Mouse (Mus musculus): ENCODE results near the gene Cpvl. TPM values are rescaled to one million over a fixed set of nuclear protein-coding genes. Genes with fewer than 3 reads are reported as not detected.

Gene Cpvl
- polyA plus RNA-seq, 1 experiment from 2014 or later = not detected

DNA sequence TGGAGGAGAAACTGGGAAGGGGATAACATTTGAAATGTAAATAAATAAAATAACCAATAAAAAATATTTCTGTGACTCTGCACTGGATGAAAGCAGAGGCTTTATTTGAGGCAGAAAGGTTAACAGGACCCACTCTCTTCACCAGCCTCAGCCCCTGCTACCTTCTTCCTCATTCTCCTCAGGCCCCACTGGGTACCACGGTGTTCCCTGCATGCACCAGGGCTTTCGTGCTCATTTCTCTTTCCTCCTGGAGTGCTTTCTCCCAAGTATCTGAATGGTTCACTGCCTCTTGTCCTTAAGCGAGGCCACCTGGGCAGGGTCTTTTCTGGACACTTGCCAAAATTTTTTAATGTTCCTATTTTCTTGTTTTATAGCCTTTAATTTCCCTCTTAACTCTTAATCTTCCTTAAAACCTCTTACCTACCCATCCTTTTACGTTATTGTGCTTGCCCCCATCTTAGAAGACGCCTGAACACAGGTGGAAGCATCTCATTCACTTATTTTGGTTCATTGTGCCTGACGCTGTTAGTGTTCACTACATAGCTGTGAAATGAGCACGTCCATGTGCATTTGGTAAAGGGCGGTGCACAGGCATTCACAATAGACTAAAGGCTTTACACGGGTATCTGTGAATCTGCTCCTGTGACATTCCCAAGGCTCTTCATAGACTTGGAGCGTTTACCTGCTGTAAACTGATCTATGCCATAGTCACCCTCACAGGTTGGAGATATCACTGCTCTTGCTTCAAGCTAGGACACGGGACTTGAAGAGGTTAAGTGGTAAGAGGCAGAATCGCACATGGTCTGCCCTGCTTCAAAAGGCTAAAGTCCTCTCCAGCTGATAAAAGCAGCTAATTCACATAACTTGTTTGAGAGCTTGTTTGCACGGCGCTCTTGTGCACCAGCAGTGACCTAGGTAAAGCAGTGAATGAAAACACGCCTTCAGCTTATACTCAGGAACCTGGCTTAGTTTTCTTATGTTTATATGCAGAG is 41.0 kb downstream of the Cpvl start:
- no peaks in the 10 kb centered on the region for H3K36me3 ChIP-seq (ENCODE audit: control insufficient read depth, insufficient read depth, low read length)
- H3K4me1 ChIP-seq (ENCODE audit: control insufficient read depth, insufficient read depth, low read length) = peaks cover 4% of the 10 kb centered on the region; the same call in 1 of the 2 replicates
- ATAC-seq (no peak), DNase-seq (ENCODE audit: low spot score) (no peak)
- no peak overlapping the region for H3K27ac ChIP-seq (ENCODE audit: low read depth, low read length)
- H3K4me2 ChIP-seq (ENCODE audit: low read length) = no peak overlapping the region
- no peaks in the 10 kb centered on the region for H3K9me3 ChIP-seq (replicated peaks; ENCODE audit: control insufficient read depth, low read length)
- no peaks in the 10 kb centered on the region for H3K27me3 ChIP-seq (replicated peaks; ENCODE audit: control insufficient read depth, insufficient read depth, low read length)
- no peak overlapping the region for H3K4me3 ChIP-seq (ENCODE audit: low read depth, low read length)
- 81% methylated on average over 15 of the region's 15 CpGs for WGBS
- no peak overlapping the region for H3K9ac ChIP-seq (ENCODE audit: low read length)

DNA sequence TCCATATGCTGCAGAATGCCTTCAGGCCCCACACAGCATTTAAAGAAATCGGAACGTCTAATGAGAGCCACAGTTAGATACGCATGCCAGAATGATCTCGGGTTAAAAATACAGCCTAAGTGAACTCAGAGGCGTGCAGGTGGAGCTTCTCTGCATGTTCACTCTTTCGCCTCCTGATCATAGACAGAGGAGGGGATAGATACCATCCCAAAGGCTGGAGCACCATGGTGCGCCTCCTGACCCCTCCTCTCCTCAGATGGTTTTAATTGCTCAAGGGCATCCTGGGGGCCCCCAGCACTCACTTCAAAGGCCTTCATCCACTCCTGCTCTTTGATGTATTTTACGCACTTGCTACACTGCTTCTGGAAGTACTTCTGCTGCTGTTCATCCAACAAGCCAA is 46.9 kb downstream of the Cpvl start:
- DNase-seq (ENCODE audit: low spot score) = no peak
- WGBS = 63% methylated on average over 8 of the region's 8 CpGs
- no peaks in the 10 kb centered on the region for H3K9me3 ChIP-seq (replicated peaks; ENCODE audit: control insufficient read depth, low read length)
- H3K4me1 ChIP-seq (ENCODE audit: control insufficient read depth, insufficient read depth, low read length) = no peaks in the 10 kb centered on the region
- H3K4me3 ChIP-seq (ENCODE audit: low read depth, low read length) = no peak overlapping the region
- H3K27me3 ChIP-seq (replicated peaks; ENCODE audit: control insufficient read depth, insufficient read depth, low read length) = no peaks in the 10 kb centered on the region
- no peak overlapping the region for H3K27ac ChIP-seq (ENCODE audit: low read depth, low read length)
- no peaks in the 10 kb centered on the region for H3K36me3 ChIP-seq (ENCODE audit: control insufficient read depth, insufficient read depth, low read length)
- H3K4me2 ChIP-seq (ENCODE audit: low read length) = no peak overlapping the region
- no peak for ATAC-seq
- no peak overlapping the region for H3K9ac ChIP-seq (ENCODE audit: low read length)

DNA sequence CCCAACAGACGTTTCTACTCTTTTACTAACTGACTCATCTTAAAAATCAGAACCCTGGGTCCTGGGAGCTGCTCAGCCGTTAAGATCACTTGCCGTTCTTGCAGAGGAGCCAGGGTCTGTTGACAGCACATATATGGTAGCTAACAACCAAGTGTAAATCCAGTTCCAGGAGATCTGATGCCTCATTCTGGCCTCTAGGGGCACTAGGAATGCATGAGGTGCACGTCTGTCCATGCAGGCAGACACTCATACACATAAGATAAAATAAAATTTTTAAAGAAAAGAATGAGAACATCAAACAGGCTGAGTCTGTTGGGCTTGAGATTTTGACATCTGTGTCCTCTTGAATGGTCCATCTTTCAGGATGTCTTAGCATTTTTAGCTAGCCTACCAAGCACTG is 48.6 kb downstream of the Cpvl start:
- no peaks in the 10 kb centered on the region for H3K36me3 ChIP-seq (ENCODE audit: control insufficient read depth, insufficient read depth, low read length)
- ATAC-seq = no peak

DNA sequence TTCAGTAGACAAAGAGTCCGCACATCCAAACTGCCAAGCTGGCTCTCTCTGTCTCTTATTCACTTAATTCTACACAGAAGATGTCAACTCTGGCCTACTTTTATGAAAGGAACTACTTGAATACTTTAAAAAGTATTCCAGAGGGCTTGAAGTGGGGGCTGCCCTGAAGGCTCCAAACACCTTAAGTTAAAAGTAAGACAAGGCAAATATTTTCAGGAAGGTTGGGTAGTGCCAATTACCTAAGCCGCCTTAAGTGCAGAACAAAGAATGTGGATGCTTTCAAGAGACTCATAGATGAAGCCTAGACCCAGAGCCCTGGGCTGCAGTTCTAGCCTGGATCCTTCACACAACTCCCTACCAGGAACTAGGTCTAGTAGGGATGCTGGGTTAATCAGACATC is 52.3 kb downstream of the Cpvl start:
- Histone ChIP-seq H3K4me1 (ENCODE audit: control insufficient read depth, insufficient read depth, low read length) (no peaks in the 10 kb centered on the region), H3K4me3 (ENCODE audit: low read depth, low read length) (no peak overlapping the region), H3K27ac (ENCODE audit: low read depth, low read length) (no peak overlapping the region), H3K9me3 (replicated peaks; ENCODE audit: control insufficient read depth, low read length) (no peaks in the 10 kb centered on the region), H3K27me3 (replicated peaks; ENCODE audit: control insufficient read depth, insufficient read depth, low read length) (no peaks in the 10 kb centered on the region), H3K36me3 (ENCODE audit: control insufficient read depth, insufficient read depth, low read length) (no peaks in the 10 kb centered on the region), H3K4me2 (ENCODE audit: low read length) (no peak overlapping the region), H3K9ac (ENCODE audit: low read length) (no peak overlapping the region)
- no peak for ATAC-seq
- 91% methylated on average over 2 of the region's 2 CpGs for whole genome bisulfite sequencing
- no peak for DNase-seq (ENCODE audit: low spot score)

More for the DNA sequence above, 48.6 kb downstream of the Cpvl start:
- no peak for DNase-seq (ENCODE audit: low spot score)
- H3K4me1 ChIP-seq (ENCODE audit: control insufficient read depth, insufficient read depth, low read length) = no peaks in the 10 kb centered on the region
- H3K9me3 ChIP-seq (replicated peaks; ENCODE audit: control insufficient read depth, low read length) = no peaks in the 10 kb centered on the region
- H3K4me2 ChIP-seq (ENCODE audit: low read length) = no peak overlapping the region
- H3K9ac ChIP-seq (ENCODE audit: low read length) = no peak overlapping the region
- no peak overlapping the region for H3K4me3 ChIP-seq (ENCODE audit: low read depth, low read length)
- H3K27ac ChIP-seq (ENCODE audit: low read depth, low read length) = no peak overlapping the region
- 80% methylated on average over 4 of the region's 4 CpGs for WGBS
- no peaks in the 10 kb centered on the region for H3K27me3 ChIP-seq (replicated peaks; ENCODE audit: control insufficient read depth, insufficient read depth, low read length)

DNA sequence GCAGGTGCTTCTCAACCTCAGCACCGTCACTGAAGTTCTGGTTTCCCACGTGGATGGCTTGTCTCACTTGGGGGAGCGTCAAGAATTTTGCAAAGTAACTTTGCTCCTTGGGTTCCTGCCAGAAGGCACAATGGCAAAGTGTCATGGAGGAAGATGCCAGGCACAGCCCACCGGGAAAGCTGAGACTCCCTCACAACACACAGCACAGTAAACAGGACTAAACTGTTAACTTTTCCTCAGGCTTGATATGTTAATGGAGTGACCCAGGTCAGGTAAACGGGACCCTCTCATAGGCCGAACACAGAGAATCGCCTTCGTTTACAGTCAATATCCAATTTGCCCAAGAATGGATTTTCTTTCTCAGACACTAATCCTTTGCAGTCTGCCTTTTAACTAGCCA is 53.3 kb downstream of the Cpvl start:
- Histone ChIP-seq H3K4me3 (ENCODE audit: low read depth, low read length) (no peak overlapping the region), H3K9ac (ENCODE audit: low read length) (no peak overlapping the region), H3K9me3 (replicated peaks; ENCODE audit: control insufficient read depth, low read length) (no peaks in the 10 kb centered on the region), H3K27ac (ENCODE audit: low read depth, low read length) (no peak overlapping the region), H3K4me2 (ENCODE audit: low read length) (no peak overlapping the region), H3K36me3 (ENCODE audit: control insufficient read depth, insufficient read depth, low read length) (no peaks in the 10 kb centered on the region), H3K4me1 (ENCODE audit: control insufficient read depth, insufficient read depth, low read length) (no peaks in the 10 kb centered on the region), H3K27me3 (replicated peaks; ENCODE audit: control insufficient read depth, insufficient read depth, low read length) (no peaks in the 10 kb centered on the region)
- ATAC-seq = no peak
- DNase-seq (ENCODE audit: low spot score) = no peak
- WGBS = 41% methylated on average over 8 of the region's 8 CpGs

DNA sequence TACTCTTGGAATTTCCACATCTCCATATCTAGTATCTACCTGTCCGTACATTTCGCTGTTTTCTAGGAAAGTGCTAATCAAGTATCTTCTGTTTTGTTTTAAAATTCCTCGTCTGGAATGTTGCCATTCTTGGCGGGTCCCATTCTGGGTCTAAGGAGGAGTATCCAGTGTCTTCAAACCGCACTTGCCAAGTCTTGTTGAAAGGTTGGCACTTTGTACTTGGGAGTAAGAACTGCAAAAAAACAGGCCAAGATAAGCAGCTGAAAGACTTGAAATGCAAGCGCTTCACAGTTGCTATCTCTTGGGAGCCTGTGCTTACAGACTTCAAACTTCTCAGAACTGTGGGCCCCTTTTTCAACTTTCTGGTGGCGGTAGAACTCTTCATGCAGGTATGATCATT is 58.4 kb downstream of the Cpvl start:
- H3K9me3 ChIP-seq (replicated peaks; ENCODE audit: control insufficient read depth, low read length) = no peaks in the 10 kb centered on the region
- no peaks in the 10 kb centered on the region for H3K36me3 ChIP-seq (ENCODE audit: control insufficient read depth, insufficient read depth, low read length)
- no peak overlapping the region for H3K4me3 ChIP-seq (ENCODE audit: low read depth, low read length)
- H3K4me2 ChIP-seq (ENCODE audit: low read length) = no peak overlapping the region
- no peaks in the 10 kb centered on the region for H3K27me3 ChIP-seq (replicated peaks; ENCODE audit: control insufficient read depth, insufficient read depth, low read length)
- H3K27ac ChIP-seq (ENCODE audit: low read depth, low read length) = no peak overlapping the region
- no peak overlapping the region for H3K9ac ChIP-seq (ENCODE audit: low read length)
- no peak for DNase-seq (ENCODE audit: low spot score)
- WGBS = 90% methylated on average over 7 of the region's 7 CpGs
- no peaks in the 10 kb centered on the region for H3K4me1 ChIP-seq (ENCODE audit: control insufficient read depth, insufficient read depth, low read length)
- no peak for ATAC-seq

DNA sequence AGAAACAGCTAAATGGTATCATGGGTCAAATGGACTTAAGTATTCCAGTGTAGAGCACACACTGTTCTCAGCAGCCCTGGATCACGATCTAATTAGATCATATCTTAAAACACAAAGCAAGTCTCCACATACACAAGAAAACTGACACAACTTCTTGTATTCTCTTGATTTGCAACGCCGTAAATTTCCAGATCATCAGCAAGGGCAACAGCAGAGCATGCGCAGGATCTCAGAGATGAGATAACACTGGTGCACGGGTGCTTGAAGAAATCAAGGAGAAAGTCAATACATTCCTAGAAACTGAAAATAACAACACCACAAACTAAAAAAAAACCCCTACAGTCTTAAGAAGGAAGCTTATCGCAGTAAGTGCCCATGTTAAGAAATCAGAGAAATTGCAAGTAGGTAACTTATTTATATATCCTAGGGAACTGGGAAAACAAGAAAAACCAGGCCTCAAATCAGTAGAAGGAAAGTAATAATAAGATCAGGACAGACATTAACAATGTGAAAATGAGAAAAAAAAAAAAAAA is 61.4 kb downstream of the Cpvl start:
- ATAC-seq = no peak
- no peak overlapping the region for H3K9ac ChIP-seq (ENCODE audit: low read length)
- 95% methylated on average over 6 of the region's 6 CpGs for WGBS

DNA sequence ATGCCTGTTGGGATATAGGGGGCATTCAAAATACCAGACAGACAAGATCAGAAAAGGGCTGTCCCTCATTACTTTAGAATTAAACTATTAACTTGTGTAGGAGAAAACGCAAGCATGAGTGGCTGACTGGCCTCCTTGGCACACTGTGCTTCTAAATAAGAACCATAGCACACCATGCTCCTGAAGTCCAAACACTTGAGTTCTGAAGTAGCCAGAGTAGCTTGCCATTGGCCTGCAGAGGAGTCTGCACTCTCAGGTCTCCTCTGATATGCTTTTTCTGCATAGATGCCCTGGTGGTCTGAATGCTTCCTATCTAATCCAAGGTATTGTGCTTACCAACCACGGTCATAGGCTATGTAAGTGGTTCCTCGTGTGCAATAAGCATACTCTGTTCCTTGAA is 63.1 kb downstream of the Cpvl start:
- H3K9ac ChIP-seq (ENCODE audit: low read length) = no peak overlapping the region
- no peak overlapping the region for H3K27ac ChIP-seq (ENCODE audit: low read depth, low read length)
- no peak for DNase-seq (ENCODE audit: low spot score)
- 97% methylated on average over 3 of the region's 3 CpGs for WGBS
- ATAC-seq = no peak
- no peak overlapping the region for H3K4me3 ChIP-seq (ENCODE audit: low read depth, low read length)
- no peaks in the 10 kb centered on the region for H3K36me3 ChIP-seq (ENCODE audit: control insufficient read depth, insufficient read depth, low read length)
- H3K4me2 ChIP-seq (ENCODE audit: low read length) = no peak overlapping the region
- H3K9me3 ChIP-seq (replicated peaks; ENCODE audit: control insufficient read depth, low read length) = no peaks in the 10 kb centered on the region
- no peaks in the 10 kb centered on the region for H3K27me3 ChIP-seq (replicated peaks; ENCODE audit: control insufficient read depth, insufficient read depth, low read length)
- no peaks in the 10 kb centered on the region for H3K4me1 ChIP-seq (ENCODE audit: control insufficient read depth, insufficient read depth, low read length)

More for the DNA sequence above, 61.4 kb downstream of the Cpvl start:
- Histone ChIP-seq H3K4me2 (ENCODE audit: low read length) (no peak overlapping the region), H3K4me3 (ENCODE audit: low read depth, low read length) (no peak overlapping the region), H3K4me1 (ENCODE audit: control insufficient read depth, insufficient read depth, low read length) (no peaks in the 10 kb centered on the region), H3K36me3 (ENCODE audit: control insufficient read depth, insufficient read depth, low read length) (no peaks in the 10 kb centered on the region), H3K9me3 (replicated peaks; ENCODE audit: control insufficient read depth, low read length) (no peaks in the 10 kb centered on the region), H3K27me3 (replicated peaks; ENCODE audit: control insufficient read depth, insufficient read depth, low read length) (no peaks in the 10 kb centered on the region), H3K27ac (ENCODE audit: low read depth, low read length) (no peak overlapping the region)
- no peak for DNase-seq (ENCODE audit: low spot score)

DNA sequence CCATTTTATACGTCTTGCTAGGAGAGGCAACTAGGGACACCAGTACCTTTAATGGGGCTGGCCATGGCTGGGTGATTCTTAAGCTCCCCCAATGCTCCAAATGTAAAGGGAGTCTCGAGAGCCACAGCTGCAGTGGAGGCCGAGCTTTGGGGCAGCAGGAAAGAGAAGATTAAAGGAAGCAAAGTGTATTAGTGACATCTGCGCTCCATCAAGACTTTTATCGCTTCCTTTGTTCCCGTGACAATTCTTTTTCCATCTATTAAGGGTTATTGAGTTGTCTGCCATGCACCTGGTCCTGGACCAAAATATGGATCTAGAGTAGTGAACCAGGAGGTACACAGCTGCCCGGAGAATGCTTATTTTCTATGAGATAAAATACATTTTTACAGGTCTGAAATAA is 65.3 kb downstream of the Cpvl start:
- WGBS = 57% methylated on average over 7 of the region's 7 CpGs
- Histone ChIP-seq H3K9ac (ENCODE audit: low read length) (no peak overlapping the region), H3K27ac (ENCODE audit: low read depth, low read length) (no peak overlapping the region), H3K9me3 (replicated peaks; ENCODE audit: control insufficient read depth, low read length) (no peaks in the 10 kb centered on the region), H3K4me1 (ENCODE audit: control insufficient read depth, insufficient read depth, low read length) (peaks cover 10% of the 10 kb centered on the region), H3K4me2 (ENCODE audit: low read length) (no peak overlapping the region), H3K4me3 (ENCODE audit: low read depth, low read length) (no peak overlapping the region), H3K36me3 (ENCODE audit: control insufficient read depth, insufficient read depth, low read length) (no peaks in the 10 kb centered on the region), H3K27me3 (replicated peaks; ENCODE audit: control insufficient read depth, insufficient read depth, low read length) (no peaks in the 10 kb centered on the region)
- DNase-seq (ENCODE audit: low spot score) (no peak), ATAC-seq (no peak)

All from forebrain, embryonic 14.5 days (tissue).